Mouse (Mus musculus): ENCODE data around the gene Arhgap42. TPM values are rescaled to one million over a fixed set of nuclear protein-coding genes. Genes with fewer than 3 reads are reported as not detected.

Arhgap42 gene
- total and polyA plus RNA-seq, 2 experiments from 2014 or later, result 11.2 to 11.3 TPM

DNA sequence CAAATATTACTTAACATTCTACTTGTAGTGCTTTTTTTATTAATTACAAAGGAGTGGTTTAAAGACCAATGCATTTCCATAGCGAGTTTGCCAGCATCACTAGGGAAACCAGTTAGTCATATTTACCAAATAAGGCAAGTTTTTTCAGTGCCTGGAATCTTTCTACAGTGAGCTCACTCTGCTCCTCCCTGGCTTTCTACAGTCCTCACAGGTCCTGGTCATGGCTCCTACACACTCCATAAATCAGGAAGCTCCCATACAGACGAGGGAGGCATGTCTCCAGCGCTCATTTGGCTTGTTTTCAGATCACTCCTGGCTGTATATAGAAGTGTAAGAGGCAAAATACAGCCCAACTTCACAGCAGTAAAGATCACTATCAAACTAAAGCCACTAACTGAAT, 134.1 kb downstream of the Arhgap42 start:
- Histone ChIP-seq H3K27me3 (ENCODE audit: insufficient read depth, low read length) (no peaks in the 10 kb centered on the region), H3K4me1 (ENCODE audit: insufficient read depth, low read length) (no peaks in the 10 kb centered on the region), H3K9ac (replicated peaks; ENCODE audit: low read length, poor library complexity, severe bottlenecking) (no peak overlapping the region), H3K36me3 (ENCODE audit: insufficient read depth, low read length) (no peaks in the 10 kb centered on the region), H3K4me3 (ENCODE audit: low read depth, low read length) (no peak overlapping the region), H3K4me2 (ENCODE audit: low read depth, low read length, poor library complexity, severe bottlenecking) (no peak overlapping the region), H3K9me3 (ENCODE audit: low read length) (no peaks in the 10 kb centered on the region), H3K27ac (ENCODE audit: low read depth, low read length) (no peak overlapping the region)
- TF ChIP-seq CTCF (IDR thresholded peaks at IDR 0.05), result no peak
- DNase-seq (ENCODE audit: low spot score) (no peak), ATAC-seq (ENCODE audit: low FRiP score) (no peak)
- WGBS, result 87% methylated on average over 3 of the region's 3 CpGs

DNA sequence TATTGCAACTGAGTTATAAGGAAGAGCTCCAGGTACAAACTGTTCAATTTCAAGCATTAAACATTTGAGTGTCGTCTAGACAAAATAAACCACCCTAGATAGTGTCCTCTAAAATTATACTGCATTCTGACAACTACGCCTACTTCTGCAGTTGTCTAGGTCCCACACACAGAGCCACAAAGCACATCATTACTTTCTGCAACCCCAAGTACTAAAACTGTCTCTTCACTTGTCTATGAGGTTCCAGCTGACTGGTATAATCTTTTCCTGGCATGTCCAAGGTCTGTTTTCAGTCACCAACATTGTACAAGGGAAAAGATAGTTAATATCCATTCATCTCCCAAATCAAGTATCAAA, 136.8 kb downstream of the Arhgap42 start:
- no peaks in the 10 kb centered on the region for H3K9me3 ChIP-seq (ENCODE audit: low read length)
- H3K4me3 ChIP-seq (ENCODE audit: low read depth, low read length), result no peak overlapping the region
- 100% methylated on average over 2 of the region's 2 CpGs for WGBS
- no peaks in the 10 kb centered on the region for H3K4me1 ChIP-seq (ENCODE audit: insufficient read depth, low read length)
- H3K36me3 ChIP-seq (ENCODE audit: insufficient read depth, low read length), result no peaks in the 10 kb centered on the region
- no peak overlapping the region for H3K9ac ChIP-seq (replicated peaks; ENCODE audit: low read length, poor library complexity, severe bottlenecking)
- no peak overlapping the region for H3K27ac ChIP-seq (ENCODE audit: low read depth, low read length)
- no peak for DNase-seq (ENCODE audit: low spot score)
- no peak overlapping the region for H3K4me2 ChIP-seq (ENCODE audit: low read depth, low read length, poor library complexity, severe bottlenecking)
- ATAC-seq (ENCODE audit: low FRiP score), result no peak
- no peaks in the 10 kb centered on the region for H3K27me3 ChIP-seq (ENCODE audit: insufficient read depth, low read length)
- TF ChIP-seq CTCF (IDR thresholded peaks at IDR 0.05), result no peak

DNA sequence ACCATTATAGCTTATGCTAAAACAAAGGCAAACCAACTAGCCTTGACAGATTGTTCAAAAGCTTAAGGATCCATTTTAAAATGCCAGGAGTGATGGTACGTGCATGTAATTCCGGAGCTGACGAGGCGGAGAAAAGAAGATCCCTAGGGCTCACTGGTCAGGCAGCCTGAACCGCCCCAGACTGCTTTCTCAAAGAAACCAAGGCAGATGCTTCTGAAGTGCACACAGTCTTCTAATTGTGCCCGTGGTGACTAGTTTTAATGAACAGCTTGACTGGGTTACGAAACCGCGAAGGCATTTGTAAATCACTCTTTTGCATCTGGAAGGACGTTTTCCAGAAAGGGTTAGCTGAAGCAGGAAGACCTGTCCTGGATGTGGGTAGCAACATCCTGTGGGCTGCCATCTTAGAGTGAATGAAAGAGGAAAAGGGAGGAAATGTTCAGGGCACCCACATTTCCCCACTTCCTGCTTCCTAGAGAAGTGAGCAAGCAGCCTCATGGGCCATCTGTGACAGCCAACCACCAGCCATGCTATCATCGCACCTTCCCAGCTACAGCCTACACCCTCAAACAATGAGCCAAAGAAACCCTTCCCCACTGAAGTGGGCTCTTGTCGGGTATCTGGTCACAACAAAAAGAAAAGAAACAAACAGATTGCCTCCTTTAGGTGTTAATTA, 137.3 kb downstream of the Arhgap42 start:
- Histone ChIP-seq H3K27me3 (ENCODE audit: insufficient read depth, low read length) (no peaks in the 10 kb centered on the region), H3K9me3 (ENCODE audit: low read length) (no peaks in the 10 kb centered on the region), H3K27ac (ENCODE audit: low read depth, low read length) (no peak overlapping the region), H3K36me3 (ENCODE audit: insufficient read depth, low read length) (no peaks in the 10 kb centered on the region), H3K9ac (replicated peaks; ENCODE audit: low read length, poor library complexity, severe bottlenecking) (no peak overlapping the region), H3K4me3 (ENCODE audit: low read depth, low read length) (no peak overlapping the region), H3K4me1 (ENCODE audit: insufficient read depth, low read length) (no peaks in the 10 kb centered on the region), H3K4me2 (ENCODE audit: low read depth, low read length, poor library complexity, severe bottlenecking) (no peak overlapping the region)
- no peak for TF ChIP-seq CTCF (IDR thresholded peaks at IDR 0.05)
- 71% methylated on average over 12 of the region's 12 CpGs for WGBS
- ATAC-seq (ENCODE audit: low FRiP score), result peak; percentile 58; the same call in 1 of the 2 replicates
- no peak for DNase-seq (ENCODE audit: low spot score)

DNA sequence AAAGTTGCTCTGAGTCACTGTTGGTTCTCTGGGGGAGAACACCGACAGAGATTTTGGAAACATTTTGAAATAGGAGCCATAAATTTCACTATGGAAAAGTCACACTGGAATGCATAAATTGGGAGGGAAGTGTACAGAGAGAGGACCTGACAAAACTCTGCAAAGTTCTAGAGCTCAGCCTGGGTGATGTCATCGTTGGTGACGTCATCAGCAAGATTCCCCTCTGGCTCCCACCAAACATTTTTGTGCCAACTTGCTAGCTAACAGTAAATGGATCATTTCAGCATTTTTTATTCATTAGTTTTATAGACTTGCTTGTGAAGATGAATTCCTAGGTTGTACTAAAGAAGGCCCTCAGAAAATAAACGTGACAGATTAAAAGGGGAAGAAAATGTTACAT, 137.8 kb downstream of the Arhgap42 start:
- Histone ChIP-seq H3K4me2 (ENCODE audit: low read depth, low read length, poor library complexity, severe bottlenecking) (no peak overlapping the region), H3K27ac (ENCODE audit: low read depth, low read length) (no peak overlapping the region), H3K27me3 (ENCODE audit: insufficient read depth, low read length) (no peaks in the 10 kb centered on the region), H3K9ac (replicated peaks; ENCODE audit: low read length, poor library complexity, severe bottlenecking) (no peak overlapping the region), H3K9me3 (ENCODE audit: low read length) (no peaks in the 10 kb centered on the region), H3K4me3 (ENCODE audit: low read depth, low read length) (no peak overlapping the region), H3K4me1 (ENCODE audit: insufficient read depth, low read length) (no peaks in the 10 kb centered on the region), H3K36me3 (ENCODE audit: insufficient read depth, low read length) (no peaks in the 10 kb centered on the region)
- no peak for TF ChIP-seq CTCF (IDR thresholded peaks at IDR 0.05)
- WGBS, result 83% methylated on average over 4 of the region's 4 CpGs
- DNase-seq (ENCODE audit: low spot score) (no peak), ATAC-seq (ENCODE audit: low FRiP score) (no peak)

DNA sequence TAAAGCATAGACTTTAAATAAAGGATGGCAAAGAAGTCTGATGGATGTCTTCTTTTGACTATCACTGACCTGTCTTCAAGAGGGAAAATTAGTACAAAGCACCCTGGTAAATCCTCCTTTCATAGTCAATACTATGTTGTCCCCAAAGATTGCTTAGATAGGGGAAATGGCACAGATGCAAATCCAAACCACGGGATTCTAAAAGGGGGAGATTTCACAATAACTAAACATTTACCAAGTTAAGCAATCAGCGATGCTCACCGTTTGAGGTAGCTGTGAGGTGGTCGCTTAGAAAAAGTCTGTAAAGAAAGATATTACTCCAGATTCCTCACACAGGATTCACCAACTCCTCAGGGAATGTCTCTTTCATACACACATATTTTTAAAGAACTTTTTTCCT, 141.1 kb downstream of the Arhgap42 start:
- no peak for TF ChIP-seq CTCF (IDR thresholded peaks at IDR 0.05)
- H3K9me3 ChIP-seq (ENCODE audit: low read length), result no peaks in the 10 kb centered on the region
- no peak overlapping the region for H3K9ac ChIP-seq (replicated peaks; ENCODE audit: low read length, poor library complexity, severe bottlenecking)
- DNase-seq (ENCODE audit: low spot score), result no peak
- no peaks in the 10 kb centered on the region for H3K4me1 ChIP-seq (ENCODE audit: insufficient read depth, low read length)
- H3K4me3 ChIP-seq (ENCODE audit: low read depth, low read length), result no peak overlapping the region
- H3K36me3 ChIP-seq (ENCODE audit: insufficient read depth, low read length), result no peaks in the 10 kb centered on the region
- ATAC-seq (ENCODE audit: low FRiP score), result no peak
- H3K27me3 ChIP-seq (ENCODE audit: insufficient read depth, low read length), result no peaks in the 10 kb centered on the region
- WGBS, result 93% methylated on average over 4 of the region's 4 CpGs
- H3K27ac ChIP-seq (ENCODE audit: low read depth, low read length), result no peak overlapping the region
- no peak overlapping the region for H3K4me2 ChIP-seq (ENCODE audit: low read depth, low read length, poor library complexity, severe bottlenecking)

DNA sequence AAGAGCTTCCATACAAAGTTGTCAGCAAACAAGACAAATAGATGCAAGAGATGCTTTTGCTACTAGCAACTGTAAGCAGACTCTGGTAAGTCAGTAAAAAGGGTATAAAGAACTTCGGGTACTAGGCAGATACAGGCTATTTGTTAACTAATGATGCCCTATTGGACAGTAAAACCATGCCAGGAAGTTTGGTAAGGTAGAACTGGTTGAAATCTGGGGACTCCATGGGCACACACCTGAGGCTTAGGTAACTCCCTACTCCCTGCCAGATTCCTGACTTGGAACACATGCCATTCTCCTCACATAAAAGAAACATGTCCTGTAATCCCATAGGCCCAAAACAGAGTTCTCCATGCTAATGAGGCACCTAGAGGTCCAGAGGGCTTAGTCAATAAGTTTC, 142.1 kb downstream of the Arhgap42 start:
- H3K9me3 ChIP-seq (ENCODE audit: low read length), result no peaks in the 10 kb centered on the region
- H3K9ac ChIP-seq (replicated peaks; ENCODE audit: low read length, poor library complexity, severe bottlenecking), result no peak overlapping the region
- no peaks in the 10 kb centered on the region for H3K4me1 ChIP-seq (ENCODE audit: insufficient read depth, low read length)
- no peak overlapping the region for H3K4me3 ChIP-seq (ENCODE audit: low read depth, low read length)
- H3K27me3 ChIP-seq (ENCODE audit: insufficient read depth, low read length), result no peaks in the 10 kb centered on the region
- no peaks in the 10 kb centered on the region for H3K36me3 ChIP-seq (ENCODE audit: insufficient read depth, low read length)
- 88% methylated on average over 1 of the region's 1 CpGs for WGBS
- no peak for DNase-seq (ENCODE audit: low spot score)
- TF ChIP-seq CTCF (IDR thresholded peaks at IDR 0.05), result no peak
- H3K4me2 ChIP-seq (ENCODE audit: low read depth, low read length, poor library complexity, severe bottlenecking), result no peak overlapping the region
- H3K27ac ChIP-seq (ENCODE audit: low read depth, low read length), result no peak overlapping the region
- ATAC-seq (ENCODE audit: low FRiP score), result no peak
